Mouse (Mus musculus) stomach, embryonic 16.5 days (tissue): ENCODE measurements around the gene Tbl3. TPM values are rescaled to one million over a fixed set of nuclear protein-coding genes. Genes with fewer than 3 reads are reported as not detected.

Source experiments
- ATAC-seq: fragments of 200-750 bp; cut with Nextera tagmentation; 2 replicates; pipeline ENCODE4 v1.8.0; 2017; ENCODE audit warnings: moderate number of reproducible peaks, moderate TSS enrichment; ENCODE audit not compliant: insufficient read depth, low FRiP score
- H3K27ac ChIP-seq: fragments of 300-500 bp; sonication (generic); 2 replicates; pipeline ENCODE4 v1.5.1; 2014; ENCODE audit warnings: low read length
- H3K27me3 ChIP-seq: fragments of 300-500 bp; sonication (generic); 2 replicates; pipeline ENCODE4 v1.6.1; 2014; ENCODE audit warnings: low read length, control low read depth, mixed read lengths; ENCODE audit not compliant: control insufficient read depth, insufficient read depth
- H3K36me3 ChIP-seq: fragments of 300-500 bp; sonication (generic); 2 replicates; pipeline ENCODE4 v1.6.1; 2014; ENCODE audit warnings: low read length; ENCODE audit not compliant: control insufficient read depth, insufficient read depth
- H3K4me1 ChIP-seq: fragments of 300-500 bp; sonication (generic); 2 replicates; pipeline ENCODE4 v1.6.1; 2014; ENCODE audit warnings: low read length, control low read depth, mixed read lengths; ENCODE audit not compliant: control insufficient read depth, insufficient read depth
- H3K4me2 ChIP-seq: fragments of 300-500 bp; sonication (generic); 2 replicates; pipeline ENCODE4 v1.6.1; 2014; ENCODE audit warnings: low read depth, low read length, mixed read lengths
- H3K4me3 ChIP-seq: fragments of 300-500 bp; sonication (generic); replicated peaks from 2 replicates; pipeline ENCODE4 v1.5.1; 2014; ENCODE audit warnings: mild to moderate bottlenecking, low read length
- H3K9ac ChIP-seq: fragments of 300-500 bp; sonication (generic); 2 replicates; pipeline ENCODE4 v1.6.1; 2014; ENCODE audit warnings: low read length
- H3K9me3 ChIP-seq: fragments of 300-500 bp; sonication (generic); replicated peaks from 2 replicates; pipeline ENCODE4 v1.6.1; 2016; ENCODE audit warnings: low read length, control low read depth; ENCODE audit not compliant: control insufficient read depth
- WGBS: fragments of 180-500 bp; shearing (Covaris S2); extraction: QIAGEN DNeasy Blood & Tissue Kit; methylation state at CpG from one replicate; pipeline ENCODE4 v1.1.7; 2014; 5-methylcytosine and 5-hydroxymethylcytosine counted together
- polyA plus RNA-seq: library from polyadenylated mRNA; unstranded; fragments of >200 nt; fragmentation: Nextera tagmentation; extraction: Ambion mirVana; gene quantifications from 2 replicates; pipeline ENCODE4 v1.2.1, GENCODE M21; 2015

The Tbl3 gene
- 63.6 and 70.4 TPM in 2 replicates for polyA plus RNA-seq

DNA sequence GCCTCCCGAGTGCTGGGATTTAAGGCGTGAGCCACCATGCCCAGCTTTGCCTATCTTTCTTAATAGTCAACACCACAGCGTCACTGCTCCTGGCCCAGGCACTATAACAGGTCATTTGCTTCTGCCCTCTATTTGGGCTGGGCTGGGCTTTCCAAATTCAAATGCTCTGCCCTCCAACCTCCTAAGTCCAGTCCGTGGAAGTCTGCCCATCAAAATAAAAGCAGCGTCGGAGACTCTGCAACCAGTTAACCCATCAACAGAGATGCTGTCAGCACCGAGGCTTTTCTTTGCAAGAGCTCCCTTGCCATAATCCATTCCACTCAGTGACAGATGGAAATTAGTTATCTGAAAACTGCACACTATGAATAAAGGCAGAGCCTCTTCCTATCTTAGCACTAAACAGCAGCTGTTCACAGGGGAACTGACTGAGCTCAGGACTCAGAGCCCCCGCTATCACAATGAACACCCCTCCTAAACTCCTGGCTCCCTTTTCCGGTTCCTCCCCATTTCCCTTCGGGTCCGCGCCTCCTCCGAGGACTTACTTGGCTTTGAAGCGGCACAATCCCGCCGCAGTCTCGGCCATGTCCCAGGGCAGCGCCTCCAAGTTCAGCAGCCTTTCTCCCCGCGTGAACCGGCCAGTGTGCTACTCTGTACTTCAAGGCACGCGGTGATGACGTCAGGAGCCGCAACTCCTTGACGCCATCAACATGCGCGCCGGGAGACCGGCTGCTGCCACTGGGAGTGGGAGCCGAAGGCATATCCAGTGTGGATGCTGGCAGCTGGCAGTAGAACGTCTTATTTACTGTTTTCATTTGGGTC is at the start of gene Tbl3:
Gene Tbl3 (minus strand): TSS at position 679 of the 819 bp plus-strand sequence.
- H3K27ac ChIP-seq, result peak within 1 kb of the TSS; percentile 78
- H3K9ac ChIP-seq, result peak within 1 kb of the TSS; percentile 81
- H3K4me2 ChIP-seq, result peak within 1 kb of the TSS; percentile 56
- no peaks in the 10 kb centered on the region for H3K27me3 ChIP-seq
- ATAC-seq, result peak; percentile 87
- peaks cover 16% of the 10 kb centered on the region; the same call in 1 of the 2 replicates for H3K4me1 ChIP-seq
- no peaks in the 10 kb centered on the region for H3K9me3 ChIP-seq
- H3K4me3 ChIP-seq, result peak within 1 kb of the TSS; percentile 78
- WGBS, result 3% methylated on average over 32 of the region's 32 CpGs
- peaks cover 18% of the 10 kb centered on the region; the same call in 1 of the 2 replicates for H3K36me3 ChIP-seq

DNA sequence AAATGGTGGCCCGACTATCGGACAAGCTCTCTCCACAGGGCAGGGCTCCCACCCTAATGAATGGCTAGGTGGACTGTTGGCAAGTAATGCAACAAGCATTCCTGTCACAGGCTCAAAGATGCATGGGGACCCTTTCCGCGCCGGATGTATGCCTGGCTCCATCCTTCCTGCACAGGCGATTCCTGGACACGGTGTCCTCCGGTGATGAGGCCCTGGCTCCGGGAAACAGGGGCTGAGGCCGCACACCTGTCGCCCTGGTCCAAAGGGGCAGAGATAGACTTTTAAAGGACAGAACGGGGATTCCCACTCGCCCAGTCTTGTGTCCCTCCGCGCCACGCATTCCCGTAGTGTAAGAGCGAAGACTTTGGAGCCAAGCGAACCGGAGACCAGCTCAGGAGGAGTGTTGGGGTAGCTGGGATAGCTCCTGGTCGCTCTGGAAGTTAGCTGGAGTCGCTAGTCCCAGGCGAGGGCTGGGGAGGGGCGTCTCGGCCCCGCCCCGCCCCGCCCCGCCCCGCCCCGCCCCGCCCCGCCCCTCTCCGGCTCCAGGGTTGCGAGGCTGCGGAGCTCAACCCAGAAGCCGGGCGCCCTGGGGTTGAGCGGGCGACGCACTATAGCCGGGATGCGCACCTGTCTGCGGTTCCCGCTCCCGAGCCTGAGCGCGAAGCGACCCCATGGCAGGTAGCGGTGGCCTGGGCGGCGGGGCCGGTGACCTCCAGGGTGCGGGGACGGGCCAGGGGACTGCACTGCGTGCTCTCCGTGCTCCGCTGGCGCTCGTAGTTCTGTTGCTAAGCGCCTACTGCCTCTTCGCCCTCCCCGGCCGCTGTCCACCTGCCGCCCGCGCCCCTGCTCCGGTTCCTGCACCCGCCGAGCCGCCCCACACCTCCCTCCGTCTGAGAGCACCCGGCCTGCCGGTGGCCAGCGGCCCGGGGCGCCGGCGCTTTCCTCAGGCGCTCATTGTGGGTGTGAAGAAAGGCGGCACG is 45.2 kb upstream of the Tbl3 start, which contains the start of gene Hs3st6:
Gene Hs3st6 (plus strand): TSS at position 574 of the 980 bp plus-strand sequence.
- Histone ChIP-seq H3K9ac (peak within 1 kb of the TSS; percentile 60), H3K9me3 (no peaks in the 10 kb centered on the region), H3K36me3 (no peaks in the 10 kb centered on the region), H3K27ac (no peak within 1 kb of the TSS), H3K27me3 (peaks cover 49% of the 10 kb centered on the region), H3K4me3 (peak within 1 kb of the TSS; percentile 58), H3K4me1 (peaks cover 10% of the 10 kb centered on the region; the same call in 1 of the 2 replicates), H3K4me2 (peak within 1 kb of the TSS; percentile 98)
- peak; percentile 88 for ATAC-seq
- under 1% methylated on average over 73 of the region's 82 CpGs for WGBS

DNA sequence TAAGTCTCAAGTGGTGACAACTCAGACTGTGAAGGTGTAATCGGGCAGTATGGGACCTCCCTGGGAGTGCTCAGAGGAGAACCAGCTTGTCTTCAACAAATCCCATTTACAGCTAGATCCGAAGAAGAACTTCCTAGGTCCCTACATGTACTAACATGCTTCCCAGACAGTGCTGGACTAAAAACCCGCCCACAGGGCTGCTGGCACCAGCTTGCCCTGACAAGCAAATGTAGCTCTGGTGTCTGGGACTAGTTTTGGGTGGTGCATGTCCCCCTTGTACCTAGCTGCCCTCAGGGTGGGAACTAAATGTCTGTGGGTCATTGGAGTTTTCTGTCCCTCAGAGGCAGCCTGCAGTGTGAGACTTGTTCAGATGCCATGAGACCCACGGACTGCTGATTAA is 44.1 kb upstream of the Tbl3 start:
- Histone ChIP-seq H3K9ac (no peak overlapping the region), H3K27ac (no peak overlapping the region), H3K36me3 (no peaks in the 10 kb centered on the region), H3K4me1 (peaks cover 14% of the 10 kb centered on the region; the same call in 1 of the 2 replicates), H3K4me3 (no peak overlapping the region), H3K4me2 (no peak overlapping the region), H3K9me3 (no peaks in the 10 kb centered on the region), H3K27me3 (peaks cover 49% of the 10 kb centered on the region)
- ATAC-seq, result no peak
- WGBS, result 20% methylated on average over 4 of the region's 4 CpGs

DNA sequence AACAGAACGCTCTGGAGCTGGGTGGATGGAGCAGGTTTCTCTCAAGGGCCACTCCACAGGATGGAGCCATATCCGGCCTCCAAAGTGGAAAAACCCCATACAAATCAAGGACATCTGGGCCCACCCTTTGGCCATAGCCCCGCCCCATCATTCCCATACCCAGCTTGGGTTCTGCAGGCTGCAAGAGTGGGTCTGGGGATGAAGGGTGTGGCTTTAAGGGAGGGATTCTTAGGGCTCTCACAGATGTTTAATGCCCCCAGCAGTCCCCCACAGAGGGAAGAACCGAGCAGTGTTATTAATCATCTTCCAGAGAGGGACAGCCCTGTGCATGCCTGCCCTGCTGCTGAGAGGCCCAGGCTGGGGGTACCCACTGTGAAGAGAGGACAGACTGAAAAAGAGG is 39.5 kb upstream of the Tbl3 start:
- Histone ChIP-seq H3K9me3 (no peaks in the 10 kb centered on the region), H3K9ac (no peak overlapping the region), H3K4me1 (peaks cover 4% of the 10 kb centered on the region; the same call in 1 of the 2 replicates), H3K4me2 (no peak overlapping the region), H3K27ac (no peak overlapping the region), H3K36me3 (0 out of 2 replicates have a peak, but pooled peaks cover 3% of the 10 kb centered on the region), H3K27me3 (peaks cover 20% of the 10 kb centered on the region), H3K4me3 (no peak overlapping the region)
- WGBS, result 48% methylated on average over 4 of the region's 4 CpGs
- ATAC-seq, result no peak

DNA sequence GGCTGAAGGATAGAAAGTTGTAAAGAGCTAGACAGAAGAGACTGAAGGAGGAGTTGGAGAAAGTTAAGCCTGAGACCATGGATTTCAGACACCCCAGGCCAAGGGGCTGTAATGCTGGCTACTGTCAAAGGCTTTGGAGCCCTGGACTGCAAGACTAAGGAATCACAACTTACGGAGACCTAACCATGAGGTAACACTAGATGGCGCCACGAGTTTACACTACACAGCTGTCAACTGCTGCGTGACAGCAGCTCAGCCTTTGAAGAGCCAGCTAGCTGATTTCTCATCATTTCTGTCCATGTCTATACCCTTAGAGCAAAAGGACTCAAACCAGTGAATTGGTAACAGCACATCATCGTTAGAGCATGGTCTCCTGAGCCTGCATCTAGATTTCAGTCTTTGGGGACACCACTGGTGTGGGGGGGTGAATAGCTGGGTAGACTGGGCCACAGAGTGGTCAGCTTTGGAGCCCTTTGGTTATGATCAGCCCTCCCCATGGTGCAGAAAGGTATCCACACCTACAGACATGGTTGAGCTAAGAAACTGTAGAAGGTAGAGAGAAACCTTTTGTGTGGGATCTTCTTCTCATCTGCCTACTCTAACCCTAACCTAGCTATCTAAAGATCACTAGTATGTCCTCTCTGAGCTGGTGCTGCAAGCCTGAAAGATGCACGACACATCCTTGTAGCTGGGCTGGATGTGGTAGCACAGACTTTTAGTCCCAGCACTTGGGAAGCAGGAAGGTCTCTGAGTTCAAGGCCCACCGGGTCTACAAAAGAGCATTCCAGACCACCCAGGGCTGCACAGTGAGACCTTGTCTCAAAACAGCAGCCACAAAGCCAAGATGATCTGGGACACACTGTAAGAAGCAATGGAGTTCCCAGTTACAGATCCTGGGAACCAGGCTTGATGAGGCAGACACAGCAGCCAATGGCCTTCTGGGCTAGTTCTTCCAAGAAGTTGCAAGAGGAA is 38.4 kb upstream of the Tbl3 start:
- Histone ChIP-seq H3K4me1 (peaks cover 4% of the 10 kb centered on the region; the same call in 1 of the 2 replicates), H3K9ac (no peak overlapping the region), H3K27ac (no peak overlapping the region), H3K27me3 (peaks cover 10% of the 10 kb centered on the region; the same call in 1 of the 2 replicates), H3K4me2 (no peak overlapping the region), H3K4me3 (no peak overlapping the region), H3K9me3 (no peaks in the 10 kb centered on the region), H3K36me3 (0 out of 2 replicates have a peak, but pooled peaks cover 3% of the 10 kb centered on the region)
- peak; percentile 79; the same call in 1 of the 2 replicates for ATAC-seq
- WGBS, result 21% methylated on average over 7 of the region's 7 CpGs

DNA sequence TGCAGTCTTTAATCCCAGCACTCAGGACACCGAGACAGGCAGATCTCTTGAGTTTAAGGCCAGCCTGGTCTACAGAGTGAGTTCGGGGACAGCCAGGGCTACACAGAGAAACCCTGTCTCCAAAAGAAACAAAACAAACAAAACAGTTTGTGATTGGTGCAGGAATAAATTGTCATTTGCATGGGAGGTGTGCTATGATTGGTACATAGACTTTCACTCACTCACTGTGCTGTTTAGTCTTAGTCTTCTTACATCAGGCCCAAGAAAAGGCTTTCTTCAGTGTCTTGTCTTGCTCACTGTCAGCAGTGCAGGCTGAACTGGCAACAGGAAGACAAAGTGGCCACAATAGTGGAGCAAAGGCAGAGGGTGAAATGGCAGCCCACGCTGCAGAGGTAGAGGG is 36.9 kb upstream of the Tbl3 start:
- 70% methylated on average over 3 of the region's 3 CpGs for WGBS
- H3K27me3 ChIP-seq, result no peaks in the 10 kb centered on the region
- ATAC-seq, result no peak
- H3K27ac ChIP-seq, result no peak overlapping the region
- H3K36me3 ChIP-seq, result 0 out of 2 replicates have a peak, but pooled peaks cover 3% of the 10 kb centered on the region
- peaks cover 4% of the 10 kb centered on the region; the same call in 1 of the 2 replicates for H3K4me1 ChIP-seq
- H3K4me2 ChIP-seq, result no peak overlapping the region
- no peaks in the 10 kb centered on the region for H3K9me3 ChIP-seq
- H3K9ac ChIP-seq, result no peak overlapping the region
- no peak overlapping the region for H3K4me3 ChIP-seq

DNA sequence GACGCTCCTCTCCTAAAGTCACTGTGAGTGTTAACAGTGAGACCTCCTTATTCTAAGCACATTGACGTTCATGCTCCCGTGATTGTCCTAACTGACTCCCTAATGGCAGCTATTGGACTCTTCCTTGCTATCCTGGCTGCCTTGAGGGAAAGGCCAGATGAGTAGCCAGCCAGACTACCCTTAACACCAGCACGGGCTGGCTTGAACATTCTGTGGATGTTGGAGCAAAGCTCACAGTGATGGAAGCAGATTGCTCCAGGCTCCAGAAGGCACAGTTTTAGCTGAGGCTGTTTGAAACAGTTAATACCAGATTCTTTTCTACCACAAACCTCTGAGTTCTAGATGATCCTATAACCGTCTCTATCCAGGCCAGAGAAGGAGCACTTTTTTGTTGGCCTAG is 36.4 kb upstream of the Tbl3 start:
- H3K27ac ChIP-seq, result no peak overlapping the region
- 72% methylated on average over 5 of the region's 5 CpGs for WGBS
- 0 out of 2 replicates have a peak, but pooled peaks cover 3% of the 10 kb centered on the region for H3K36me3 ChIP-seq
- H3K4me1 ChIP-seq, result peaks cover 4% of the 10 kb centered on the region; the same call in 1 of the 2 replicates
- no peak overlapping the region for H3K9ac ChIP-seq
- H3K9me3 ChIP-seq, result no peaks in the 10 kb centered on the region
- no peaks in the 10 kb centered on the region for H3K27me3 ChIP-seq
- no peak overlapping the region for H3K4me2 ChIP-seq
- no peak overlapping the region for H3K4me3 ChIP-seq
- ATAC-seq, result no peak

DNA sequence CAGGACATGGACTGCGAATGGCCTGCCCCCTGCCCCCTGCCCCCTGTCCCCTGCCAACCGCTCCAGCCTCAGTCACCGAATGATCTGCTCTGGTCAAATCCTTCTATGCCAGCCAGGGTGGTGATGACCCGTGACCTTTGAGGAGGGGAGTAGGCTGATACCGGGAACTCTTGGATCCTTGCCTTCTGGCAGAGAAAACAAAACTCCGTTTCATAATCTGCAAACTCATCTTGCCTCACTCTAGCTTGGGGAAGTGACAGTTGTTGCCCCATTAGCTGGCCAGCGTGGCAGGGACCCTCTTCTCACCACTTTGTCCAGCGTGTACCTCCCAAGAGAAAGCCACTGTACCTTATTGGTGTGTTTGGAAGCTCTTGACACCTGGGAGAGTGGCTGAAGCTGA is 34.8 kb upstream of the Tbl3 start:
- Histone ChIP-seq H3K9me3 (no peaks in the 10 kb centered on the region), H3K36me3 (0 out of 2 replicates have a peak, but pooled peaks cover 3% of the 10 kb centered on the region), H3K4me2 (no peak overlapping the region), H3K4me3 (no peak overlapping the region), H3K27me3 (no peaks in the 10 kb centered on the region), H3K4me1 (peaks cover 9% of the 10 kb centered on the region; the same call in 1 of the 2 replicates), H3K9ac (no peak overlapping the region), H3K27ac (no peak overlapping the region)
- WGBS, result 80% methylated on average over 8 of the region's 8 CpGs
- no peak for ATAC-seq
